Mouse (Mus musculus): ENCODE measurements around the gene Gm14548. TPM values are rescaled to one million over a fixed set of nuclear protein-coding genes. Genes with fewer than 3 reads are reported as not detected.
"Not testable (repeated sequence)": the region's sequence is repeated elsewhere in the genome, so short reads cannot be mapped to it uniquely, and the experiment has no call there.

The Gm14548 gene
- total RNA-seq (2017) = 0.64 TPM in 1 of 2 replicates, not detected in the other

GRCm38 (mm10) chr7:3898036-3898590 is at the start of gene Gm14548:
Gm14548 (minus strand) TSS chr7:3898120.
- ATAC-seq (replicated peaks; ENCODE audit: low read depth, poor library complexity, severe bottlenecking) = peak; percentile 81

DNA sequence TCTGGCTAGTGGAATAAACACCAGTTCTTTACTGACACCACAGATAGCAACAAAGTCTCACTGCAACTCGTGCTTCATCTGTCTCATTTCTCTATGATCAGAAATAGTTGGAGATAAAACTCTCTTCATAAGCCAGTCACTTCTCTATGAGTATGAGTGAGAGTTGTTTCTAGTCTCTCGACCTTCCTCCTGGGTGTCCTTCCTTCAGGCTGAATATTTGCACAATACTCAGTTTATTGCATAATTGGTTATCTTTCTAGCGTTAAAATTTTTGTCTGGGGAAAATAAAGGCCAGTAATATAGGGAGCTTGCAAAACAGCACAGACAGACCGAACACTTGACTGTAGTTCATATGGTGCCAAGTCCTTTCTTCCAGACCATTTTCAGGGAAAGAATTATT is 48.2 kb upstream of the Gm14548 start:
- no peak for ATAC-seq (replicated peaks; ENCODE audit: low read depth, poor library complexity, severe bottlenecking)

DNA sequence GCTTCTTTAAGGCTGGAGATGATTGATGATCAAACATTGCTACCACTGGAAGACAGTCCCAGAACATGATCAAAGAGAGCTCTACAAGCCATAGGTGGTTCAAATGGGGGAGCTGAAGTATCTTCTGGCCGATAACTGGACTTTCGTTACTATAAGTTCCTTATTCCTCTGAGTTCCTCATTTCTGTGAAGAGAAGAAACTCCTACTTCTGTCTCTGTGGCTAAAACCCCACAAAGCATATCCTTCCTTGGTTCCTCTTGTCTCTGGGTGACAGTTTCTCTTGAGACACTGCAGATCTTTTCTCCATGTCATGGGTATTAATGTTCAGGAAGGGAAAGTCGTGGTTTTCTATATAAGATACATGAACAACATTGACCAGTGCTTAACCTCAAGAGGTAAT is 43.0 kb upstream of the Gm14548 start:
- ATAC-seq (replicated peaks; ENCODE audit: low read depth, poor library complexity, severe bottlenecking) = peak; percentile 98

- ATAC-seq (replicated peaks; ENCODE audit: low read depth, poor library complexity, severe bottlenecking) = no peak
Measured at GRCm38 (mm10) chr7:3939866-3940525, 42.1 kb upstream of the Gm14548 start.

- ATAC-seq (replicated peaks; ENCODE audit: low read depth, poor library complexity, severe bottlenecking) = peak; percentile 87
Measured at GRCm38 (mm10) chr7:3935473-3935872, 37.6 kb upstream of the Gm14548 start.

DNA sequence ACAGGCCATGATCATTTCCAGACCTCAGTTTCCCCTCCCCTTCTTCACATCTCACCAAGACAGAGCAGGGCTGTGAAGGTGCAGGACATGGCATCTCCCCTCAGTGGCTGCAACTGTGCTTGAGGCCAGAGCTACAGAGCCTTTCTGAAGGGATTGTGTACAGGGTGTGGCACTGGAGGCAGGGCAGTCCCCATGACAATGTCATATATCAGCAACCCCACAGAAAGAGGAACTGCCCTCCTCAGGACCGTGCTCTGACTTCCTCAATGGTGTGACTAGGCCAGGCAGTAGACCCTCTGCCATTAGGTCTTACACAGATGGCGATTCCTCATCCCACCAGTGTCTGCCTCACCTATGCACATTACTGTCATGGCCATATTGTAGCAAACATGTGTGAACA is 17.5 kb upstream of the Gm14548 start, which contains the start of gene Lilra6:
Gene Lilra6 (minus strand): TSS at position 117 of the 400 bp plus-strand sequence.
- ATAC-seq (replicated peaks; ENCODE audit: low read depth, poor library complexity, severe bottlenecking) = not testable (repeated sequence)

DNA sequence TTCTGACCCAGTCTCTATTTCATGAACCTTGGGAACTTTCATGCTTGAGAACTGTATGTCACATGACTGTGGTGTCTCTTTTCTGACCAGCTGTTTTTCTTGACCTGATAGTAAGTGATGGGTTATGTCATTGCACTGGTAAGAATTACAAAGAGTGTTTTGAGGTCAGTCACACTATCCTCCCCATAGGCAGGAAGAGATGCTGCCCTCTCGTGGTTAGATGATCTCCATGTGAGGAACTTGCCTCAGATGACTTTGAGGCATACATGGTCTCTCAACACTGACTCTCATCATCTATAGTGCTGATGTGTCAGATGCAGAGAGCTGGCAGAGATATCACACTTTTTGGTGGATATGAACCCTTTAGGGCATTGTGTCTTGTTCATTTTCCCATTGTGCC is 5.8 kb upstream of the Gm14548 start:
- ATAC-seq (replicated peaks; ENCODE audit: low read depth, poor library complexity, severe bottlenecking) = no peak

DNA sequence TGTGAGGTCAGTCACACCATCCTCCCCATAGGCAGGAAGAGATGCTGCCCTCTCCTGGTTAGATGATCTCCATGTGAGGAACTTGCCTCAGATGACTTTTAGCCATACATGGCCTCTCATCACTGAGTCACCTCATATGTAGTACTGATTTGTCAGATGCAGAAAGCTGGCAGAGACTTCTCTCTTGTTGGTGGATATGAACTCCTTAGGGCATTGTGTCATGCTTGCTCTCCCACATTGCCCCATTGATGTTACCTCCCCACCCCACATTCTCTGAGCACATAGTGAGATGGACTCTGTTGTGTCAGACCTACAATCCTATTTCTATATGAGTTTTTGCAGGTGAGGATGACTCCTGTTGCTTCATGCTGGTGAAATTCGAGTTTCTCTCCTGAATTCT is 22.9 kb downstream of the Gm14548 start:
- ATAC-seq (replicated peaks; ENCODE audit: low read depth, poor library complexity, severe bottlenecking) = not testable (repeated sequence)

DNA sequence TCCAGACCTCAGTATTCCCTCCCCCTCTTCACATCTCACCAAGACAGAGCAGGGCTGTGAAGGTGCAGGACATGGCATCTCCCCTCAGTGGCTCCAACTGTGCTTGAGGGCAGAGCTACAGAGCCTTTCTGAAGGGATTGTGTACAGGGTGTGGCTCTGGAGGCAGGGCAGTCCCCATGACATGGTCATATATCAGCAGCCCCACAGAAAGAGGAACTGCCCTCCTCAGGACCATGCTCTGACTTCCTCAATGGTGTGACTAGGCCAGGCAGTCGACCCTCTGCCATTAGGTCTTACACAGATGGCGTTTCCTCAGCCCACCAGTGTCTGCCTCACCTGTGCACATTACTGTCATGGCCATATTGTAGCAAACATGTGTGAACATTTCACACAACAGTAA is 53.0 kb downstream of the Gm14548 start, which contains the start of gene Pira2:
Gene Pira2 (minus strand): TSS at position 101 of the 400 bp plus-strand sequence.
- not testable (repeated sequence) for ATAC-seq (replicated peaks; ENCODE audit: low read depth, poor library complexity, severe bottlenecking)

DNA sequence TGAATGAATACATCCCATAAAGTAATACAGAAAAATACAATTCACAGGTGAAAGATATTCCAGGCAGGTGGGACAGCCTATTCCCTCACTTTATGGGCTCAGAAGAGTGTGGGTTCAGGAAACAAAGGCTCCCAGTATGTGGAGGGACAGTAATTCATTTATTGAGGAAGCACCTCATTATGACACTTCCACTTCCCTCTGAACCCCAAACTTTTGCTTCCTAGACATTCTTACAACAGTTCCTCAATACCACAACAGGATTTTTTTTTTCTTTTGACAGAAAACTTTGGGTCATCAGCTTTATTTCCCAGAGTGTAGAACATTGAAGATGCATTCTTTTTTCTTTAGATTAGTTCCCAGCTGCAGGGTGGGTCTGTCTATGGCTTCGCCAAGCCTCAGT is 60.1 kb downstream of the Gm14548 start:
- not testable (repeated sequence) for ATAC-seq (replicated peaks; ENCODE audit: low read depth, poor library complexity, severe bottlenecking)

Other genes with a start within 250 kb of the Gm14548 start
- 12.4 and 13.9 TPM in 2 replicates for gene Leng1, start 232.3 kb downstream of the Gm14548 start, total RNA-seq (2017)
- gene Tmc4, start 220.6 kb downstream of the Gm14548 start, total RNA-seq (2017) = 2.8 and 3.5 TPM in 2 replicates
- 22.9 and 29.2 TPM in 2 replicates for gene Tsen34, start 205.3 kb downstream of the Gm14548 start, total RNA-seq (2017)
- gene Mboat7, start 204.6 kb downstream of the Gm14548 start, total RNA-seq (2017) = 23.5 and 37.0 TPM in 2 replicates
- gene Rps9, start 194.1 kb downstream of the Gm14548 start, total RNA-seq (2017) = 1,976 and 2,051 TPM in 2 replicates
- gene Pirb, start 177.7 kb downstream of the Gm14548 start, total RNA-seq (2017) = 1.3 and 1.7 TPM in 2 replicates
- gene Gm15448, start 72.4 kb downstream of the Gm14548 start, total RNA-seq (2017) = 0.53 TPM in 1 of 2 replicates, not detected in the other
- gene Pira2, start 53.1 kb downstream of the Gm14548 start, total RNA-seq (2017) = 0.05 and 0.64 TPM in 2 replicates
- gene Lilra6, start 17.4 kb upstream of the Gm14548 start, total RNA-seq (2017) = 0.37 TPM in 1 of 2 replicates, not detected in the other
- 19.7 and 23.0 TPM in 2 replicates for gene Lair1, start 165.1 kb upstream of the Gm14548 start, total RNA-seq (2017)
- not detected in 2 replicates for gene Ttyh1, start 221.3 kb upstream of the Gm14548 start, total RNA-seq (2017)
- gene Leng8, start 238.9 kb upstream of the Gm14548 start, total RNA-seq (2017) = 26.6 and 51.3 TPM in 2 replicates

Measured in common myeloid progenitor, adult 5-6 weeks (primary cell).